Mouse (Mus musculus): ENCODE results near the gene Lancl3. TPM values are rescaled to one million over a fixed set of nuclear protein-coding genes. Genes with fewer than 3 reads are reported as not detected.
A peak's percentile ranks its signal among the peaks of the same experiment; 100 is the strongest.
"Not testable (repeated sequence)": the region's sequence is repeated elsewhere in the genome, so short reads cannot be mapped to it uniquely, and the experiment has no call there.

Lancl3 gene
- polyA plus RNA-seq, 1 experiment from 2014 or later: 0.32 TPM

DNA sequence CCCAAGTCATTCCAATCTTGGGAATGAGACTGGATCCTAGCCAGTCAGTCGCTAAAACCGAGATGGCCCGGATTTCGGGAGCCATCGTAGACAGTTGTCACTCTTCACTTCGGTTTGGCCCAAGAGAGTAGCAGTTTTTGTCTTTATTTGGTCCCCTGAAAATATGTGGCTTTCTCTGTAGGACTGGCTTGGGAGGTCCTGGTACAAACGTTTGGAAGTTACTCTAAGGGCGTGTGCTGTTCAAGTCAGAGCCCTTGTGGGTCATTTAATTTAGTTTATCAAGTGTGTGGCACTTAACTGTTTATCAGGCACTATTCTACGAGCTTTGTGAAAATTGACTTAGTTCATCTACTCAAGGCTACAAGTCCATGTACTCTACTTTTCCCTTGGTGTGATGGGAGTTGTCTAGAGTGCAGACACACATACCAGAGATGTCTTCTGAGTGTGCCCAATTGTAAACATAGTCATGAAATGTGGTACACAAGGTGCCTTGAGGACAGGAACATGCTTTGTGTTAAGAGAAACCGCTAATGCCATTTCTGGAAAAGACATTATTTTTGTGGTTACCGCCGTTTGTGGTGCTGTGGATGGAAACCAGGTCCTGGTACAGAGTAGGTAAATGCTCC lies 73.8 kb downstream of the Lancl3 start:
- ATAC-seq (ENCODE audit: insufficient read depth, low FRiP score, low TSS enrichment): no peak
- Histone ChIP-seq H3K27ac (ENCODE audit: low read depth, low read length) (no peak overlapping the region), H3K9me3 (ENCODE audit: control insufficient read depth, low read length) (no peaks in the 10 kb centered on the region), H3K27me3 (ENCODE audit: control insufficient read depth, insufficient read depth, low read length) (no peaks in the 10 kb centered on the region), H3K4me1 (ENCODE audit: control insufficient read depth, insufficient read depth, low read length) (no peaks in the 10 kb centered on the region), H3K4me2 (ENCODE audit: low read depth) (peak overlapping the region; percentile 43), H3K9ac (ENCODE audit: low read length) (no peak overlapping the region; the same call in 1 of the 2 replicates), H3K4me3 (ENCODE audit: low read depth, low read length) (peak overlapping the region; percentile 52), H3K36me3 (ENCODE audit: control insufficient read depth, insufficient read depth, low read length) (no peaks in the 10 kb centered on the region)
- DNase-seq (ENCODE audit: low spot score): no peak
- WGBS: 60% methylated on average over 12 of the region's 12 CpGs

DNA sequence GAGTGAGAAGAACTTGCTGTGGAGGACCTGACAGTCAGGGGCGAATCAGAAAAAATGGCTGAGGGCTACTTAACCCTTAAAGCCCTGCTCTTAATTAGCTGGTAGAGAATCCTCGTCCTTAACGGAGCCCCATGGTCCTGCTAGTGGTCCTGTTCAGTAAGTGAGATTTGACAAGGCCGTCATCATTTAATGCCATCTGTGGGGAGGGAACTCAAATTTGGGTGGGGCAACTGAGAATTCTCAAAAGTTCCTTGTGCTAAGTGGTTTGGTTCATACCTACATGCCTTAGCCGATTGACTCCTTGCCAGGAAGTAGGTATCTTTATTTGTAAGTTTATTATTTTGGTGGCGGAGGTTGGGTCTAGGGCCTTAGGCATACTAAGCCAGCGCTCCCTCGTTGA lies 74.6 kb downstream of the Lancl3 start:
- H3K27ac ChIP-seq (ENCODE audit: low read depth, low read length): no peak overlapping the region

DNA sequence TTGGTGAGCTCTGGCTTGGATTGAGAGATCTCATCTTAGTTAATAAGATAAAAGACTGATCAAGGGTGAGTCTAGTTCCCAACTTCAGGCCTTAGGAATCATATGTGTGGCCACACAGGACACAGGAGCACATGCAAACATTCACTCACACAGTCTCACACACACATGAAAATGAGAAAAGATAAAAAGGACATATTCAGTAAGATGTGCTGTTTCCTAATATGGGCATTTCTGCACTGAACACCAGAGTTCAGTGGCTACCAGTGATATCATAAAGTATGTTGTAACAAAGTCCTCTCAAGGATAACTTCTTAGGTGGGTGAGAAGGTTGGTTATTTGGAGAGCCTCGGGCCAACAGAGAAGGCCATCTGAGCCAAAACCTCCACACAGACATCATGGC lies 83.8 kb downstream of the Lancl3 start, which contains the start of gene H2al1m:
Gene H2al1m, plus strand, starts transcription at position 301 of the 400 bp plus-strand sequence.
- not testable (repeated sequence) for ATAC-seq (ENCODE audit: insufficient read depth, low FRiP score, low TSS enrichment); H3K36me3 ChIP-seq (ENCODE audit: control insufficient read depth, insufficient read depth, low read length); H3K4me2 ChIP-seq (ENCODE audit: low read depth); H3K9me3 ChIP-seq (ENCODE audit: control insufficient read depth, low read length); H3K4me3 ChIP-seq (ENCODE audit: low read depth, low read length); H3K27ac ChIP-seq (ENCODE audit: low read depth, low read length); H3K4me1 ChIP-seq (ENCODE audit: control insufficient read depth, insufficient read depth, low read length); H3K27me3 ChIP-seq (ENCODE audit: control insufficient read depth, insufficient read depth, low read length); H3K9ac ChIP-seq (ENCODE audit: low read length); DNase-seq (ENCODE audit: low spot score)
- WGBS: no CpG with 5 or more reads among the region's 1 CpGs

More for the DNA sequence above, 74.6 kb downstream of the Lancl3 start:
- DNase-seq (ENCODE audit: low spot score) (no peak), ATAC-seq (ENCODE audit: insufficient read depth, low FRiP score, low TSS enrichment) (no peak)
- Histone ChIP-seq H3K36me3 (ENCODE audit: control insufficient read depth, insufficient read depth, low read length) (no peaks in the 10 kb centered on the region), H3K4me2 (ENCODE audit: low read depth) (no peak overlapping the region), H3K4me3 (ENCODE audit: low read depth, low read length) (no peak overlapping the region), H3K9me3 (ENCODE audit: control insufficient read depth, low read length) (no peaks in the 10 kb centered on the region), H3K9ac (ENCODE audit: low read length) (no peak overlapping the region), H3K27me3 (ENCODE audit: control insufficient read depth, insufficient read depth, low read length) (no peaks in the 10 kb centered on the region), H3K4me1 (ENCODE audit: control insufficient read depth, insufficient read depth, low read length) (no peaks in the 10 kb centered on the region)
- WGBS: 80% methylated on average over 8 of the region's 8 CpGs

DNA sequence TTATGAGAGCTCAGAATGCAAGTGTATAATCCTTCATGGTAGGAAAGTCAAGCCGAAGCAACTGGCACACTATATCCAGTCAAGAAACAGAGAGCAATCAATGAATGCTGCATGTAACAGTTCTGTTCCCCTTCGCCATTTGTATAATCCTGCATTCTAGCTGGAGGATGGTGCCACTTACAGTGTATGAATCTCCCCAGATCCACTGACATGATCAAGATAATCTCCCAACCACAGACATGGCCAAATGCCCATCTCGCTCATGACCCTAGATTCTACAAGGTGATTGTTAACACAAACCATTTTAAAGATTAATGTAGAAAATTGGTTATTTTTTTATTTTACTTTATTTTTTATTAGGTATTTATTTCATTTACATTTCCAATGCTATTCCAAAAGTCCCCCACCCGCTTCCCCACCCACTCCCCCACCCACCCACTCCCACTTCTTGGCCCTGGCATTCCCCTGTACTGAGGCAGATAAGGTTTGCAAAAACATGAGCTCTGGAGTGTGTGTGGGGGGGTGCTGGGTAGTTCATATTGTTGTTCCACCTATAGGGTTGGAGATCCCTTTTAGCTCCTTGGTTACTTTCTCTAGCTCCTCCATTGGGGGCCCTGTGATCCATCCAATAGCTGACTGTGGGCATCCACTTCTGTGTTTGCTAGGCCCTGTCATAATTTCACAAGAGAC lies 93.6 kb downstream of the Lancl3 start:
- H3K4me2 ChIP-seq (ENCODE audit: low read depth); H3K27me3 ChIP-seq (ENCODE audit: control insufficient read depth, insufficient read depth, low read length); H3K9me3 ChIP-seq (ENCODE audit: control insufficient read depth, low read length); H3K36me3 ChIP-seq (ENCODE audit: control insufficient read depth, insufficient read depth, low read length); H3K27ac ChIP-seq (ENCODE audit: low read depth, low read length); H3K9ac ChIP-seq (ENCODE audit: low read length); H3K4me3 ChIP-seq (ENCODE audit: low read depth, low read length); H3K4me1 ChIP-seq (ENCODE audit: control insufficient read depth, insufficient read depth, low read length); DNase-seq (ENCODE audit: low spot score); ATAC-seq (ENCODE audit: insufficient read depth, low FRiP score, low TSS enrichment): not testable (repeated sequence)
- 86% methylated on average over 3 of the region's 4 CpGs for WGBS

DNA sequence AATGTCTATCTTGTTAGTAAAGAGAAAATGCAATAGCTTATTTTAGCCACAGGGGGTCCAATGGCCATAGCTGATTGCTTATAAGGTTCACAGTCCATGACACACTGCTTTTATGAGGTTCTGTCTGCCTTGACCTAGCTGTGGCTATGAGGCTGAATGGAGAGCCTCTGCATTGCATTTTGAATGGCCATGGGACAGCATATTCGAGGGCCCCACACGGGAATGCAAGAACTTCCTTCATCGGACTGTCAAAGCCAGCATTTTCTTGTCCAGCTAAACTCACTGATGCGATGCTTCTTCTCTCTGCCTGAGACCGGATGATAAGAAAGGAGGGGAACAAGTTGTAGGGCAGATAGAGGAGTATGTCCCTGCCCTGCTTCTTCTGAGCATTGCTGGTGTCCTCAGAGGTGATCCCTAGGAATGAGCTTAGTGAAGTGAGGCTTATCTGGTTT lies 98.7 kb downstream of the Lancl3 start:
- no peak for ATAC-seq (ENCODE audit: insufficient read depth, low FRiP score, low TSS enrichment)

DNA sequence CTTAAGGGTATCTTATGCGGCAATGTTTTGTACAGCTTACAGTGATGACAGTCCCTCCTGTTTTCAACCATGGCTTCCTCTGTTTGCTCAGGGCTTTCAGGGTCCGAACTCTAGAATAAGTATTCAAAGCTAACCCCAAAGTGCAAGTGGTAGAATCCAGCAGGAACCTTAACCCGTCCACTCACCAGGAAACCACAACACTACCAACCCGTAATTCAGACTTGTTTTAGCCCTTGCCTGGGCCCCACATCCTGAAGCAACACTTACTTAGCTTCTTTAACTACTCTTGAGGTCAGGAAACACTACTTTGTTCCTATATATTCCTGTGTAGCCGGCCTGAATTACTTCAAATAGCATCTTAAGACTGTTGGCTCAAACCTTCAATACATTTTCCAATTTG lies 103.1 kb downstream of the Lancl3 start:
- Histone ChIP-seq H3K4me3 (ENCODE audit: low read depth, low read length) (no peak overlapping the region), H3K4me2 (ENCODE audit: low read depth) (no peak overlapping the region), H3K36me3 (ENCODE audit: control insufficient read depth, insufficient read depth, low read length) (no peaks in the 10 kb centered on the region), H3K4me1 (ENCODE audit: control insufficient read depth, insufficient read depth, low read length) (no peaks in the 10 kb centered on the region), H3K27me3 (ENCODE audit: control insufficient read depth, insufficient read depth, low read length) (no peaks in the 10 kb centered on the region), H3K9me3 (ENCODE audit: control insufficient read depth, low read length) (no peaks in the 10 kb centered on the region), H3K9ac (ENCODE audit: low read length) (no peak overlapping the region), H3K27ac (ENCODE audit: low read depth, low read length) (no peak overlapping the region)
- no peak for ATAC-seq (ENCODE audit: insufficient read depth, low FRiP score, low TSS enrichment)
- WGBS: 88% methylated on average over 5 of the region's 5 CpGs
- no peak for DNase-seq (ENCODE audit: low spot score)

More for the DNA sequence above, 98.7 kb downstream of the Lancl3 start:
- Histone ChIP-seq H3K27me3 (ENCODE audit: control insufficient read depth, insufficient read depth, low read length) (no peaks in the 10 kb centered on the region), H3K4me3 (ENCODE audit: low read depth, low read length) (no peak overlapping the region), H3K4me2 (ENCODE audit: low read depth) (no peak overlapping the region), H3K36me3 (ENCODE audit: control insufficient read depth, insufficient read depth, low read length) (no peaks in the 10 kb centered on the region), H3K4me1 (ENCODE audit: control insufficient read depth, insufficient read depth, low read length) (no peaks in the 10 kb centered on the region), H3K9me3 (ENCODE audit: control insufficient read depth, low read length) (no peaks in the 10 kb centered on the region), H3K9ac (ENCODE audit: low read length) (no peak overlapping the region), H3K27ac (ENCODE audit: low read depth, low read length) (no peak overlapping the region)
- 82% methylated on average over 5 of the region's 5 CpGs for WGBS
- no peak for DNase-seq (ENCODE audit: low spot score)

DNA sequence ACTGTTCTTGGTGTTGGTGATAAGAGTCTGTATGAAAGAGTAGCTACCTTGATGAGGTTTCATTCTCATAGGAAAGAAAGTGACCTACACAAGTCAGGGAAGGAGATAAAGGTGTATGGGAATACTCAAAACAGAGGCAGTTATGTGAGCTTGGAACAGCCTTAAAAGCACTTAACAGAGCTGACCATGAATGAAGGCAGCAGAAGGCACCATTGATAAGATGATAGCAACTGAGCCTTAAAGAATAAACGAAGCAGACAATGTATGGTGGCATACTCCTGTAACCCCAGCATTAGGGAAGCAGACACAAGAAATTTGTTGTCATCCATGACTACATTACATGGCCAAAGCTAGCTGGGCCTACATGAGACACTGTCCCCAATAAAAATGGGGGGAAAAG lies 103.8 kb downstream of the Lancl3 start:
- DNase-seq (ENCODE audit: low spot score): no peak
- Histone ChIP-seq H3K27ac (ENCODE audit: low read depth, low read length) (no peak overlapping the region), H3K4me3 (ENCODE audit: low read depth, low read length) (no peak overlapping the region), H3K4me1 (ENCODE audit: control insufficient read depth, insufficient read depth, low read length) (no peaks in the 10 kb centered on the region), H3K9me3 (ENCODE audit: control insufficient read depth, low read length) (no peaks in the 10 kb centered on the region), H3K9ac (ENCODE audit: low read length) (no peak overlapping the region), H3K4me2 (ENCODE audit: low read depth) (no peak overlapping the region), H3K27me3 (ENCODE audit: control insufficient read depth, insufficient read depth, low read length) (no peaks in the 10 kb centered on the region), H3K36me3 (ENCODE audit: control insufficient read depth, insufficient read depth, low read length) (no peaks in the 10 kb centered on the region)
- no peak for ATAC-seq (ENCODE audit: insufficient read depth, low FRiP score, low TSS enrichment)
- WGBS: 71% methylated on average over 1 of the region's 1 CpGs

DNA sequence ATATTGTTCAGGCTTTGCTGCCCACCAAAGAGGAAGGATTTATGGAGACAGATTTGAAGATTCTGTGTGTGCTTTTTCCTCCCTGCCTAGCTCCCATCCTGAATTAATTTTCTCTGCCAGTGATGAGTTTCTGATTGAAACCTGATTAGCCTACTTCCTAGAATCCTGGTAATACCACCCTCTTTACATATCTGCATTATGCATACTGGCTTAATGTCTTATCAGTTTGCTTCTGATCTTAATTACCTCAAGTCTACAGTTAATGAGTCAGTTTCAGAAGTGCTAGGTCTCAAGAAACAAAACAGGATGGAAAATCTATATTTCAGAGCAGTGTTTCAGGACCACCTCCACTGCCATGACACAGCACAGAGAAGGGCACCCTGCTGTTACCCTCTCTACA lies 116.8 kb downstream of the Lancl3 start:
- not testable (repeated sequence) for H3K9me3 ChIP-seq (ENCODE audit: control insufficient read depth, low read length); H3K4me1 ChIP-seq (ENCODE audit: control insufficient read depth, insufficient read depth, low read length); ATAC-seq (ENCODE audit: insufficient read depth, low FRiP score, low TSS enrichment); H3K9ac ChIP-seq (ENCODE audit: low read length); H3K4me2 ChIP-seq (ENCODE audit: low read depth); H3K36me3 ChIP-seq (ENCODE audit: control insufficient read depth, insufficient read depth, low read length); H3K4me3 ChIP-seq (ENCODE audit: low read depth, low read length); H3K27ac ChIP-seq (ENCODE audit: low read depth, low read length); H3K27me3 ChIP-seq (ENCODE audit: control insufficient read depth, insufficient read depth, low read length); DNase-seq (ENCODE audit: low spot score)

All from neural tube, embryonic 11.5 days (tissue).